Mouse (Mus musculus) left cerebral cortex, adult 2 months (tissue): ENCODE measurements around the gene Pbx1. TPM values are rescaled to one million over a fixed set of nuclear protein-coding genes. Genes with fewer than 3 reads are reported as not detected.
A peak's percentile ranks its signal among the peaks of the same experiment; 100 is the strongest.
"Not testable (repeated sequence)": the region's sequence is repeated elsewhere in the genome, so short reads cannot be mapped to it uniquely, and the experiment has no call there.

Experiments used
- DNase-seq, 2 experiments: peaks; one replicate each; pipeline ENCODE4 v3.0.0; 2021 to 2022; ENCODE audit warnings: low spot score in 2 of 2, mixed read lengths in 1 of 2; ENCODE audit errors: extremely low spot score in 1 of 2
- H3K27ac ChIP-seq: fragments of 200-600 bp; 2 replicates; pipeline ENCODE4 v1.8.1; 2022
- H3K4me3 ChIP-seq: fragments of 200-600 bp; 2 replicates; pipeline ENCODE4 v1.8.1; 2022
- CTCF ChIP-seq: fragments of 200-600 bp; IDR thresholded peaks from 2 replicates; pipeline ENCODE4 v1.8.1; 2022; ENCODE audit warnings: antibody characterized with exemption, mild to moderate bottlenecking, moderate library complexity
- intact Hi-C: fragments of 180-260 bp; cut with DNase I; formaldehyde crosslinking; loops from one replicate; pipeline ENCODE4 v1.15.1; 2025
- long read RNA-seq, 2 experiments: library from polyadenylated mRNA; stranded (forward); transcript quantifications; one replicate each; pipeline ENCODE4 v2.0.0; 2021; ENCODE audit warnings: borderline mapping rate in 2 of 2
- total RNA-seq, 2 experiments: library from RNA; stranded (reverse); gene quantifications; 2 replicates each; pipeline ENCODE4 v1.2.3; 2021

Pbx1 gene
- total RNA-seq = 100 to 1,000 TPM; 140 to 143 TPM
- long read RNA-seq, experiment 1, partial matches to known transcripts = 24 of 36 reads
- long read RNA-seq, experiment 1, other reads (novel, unspliced or antisense) = 12 of 36 reads
- long read RNA-seq, experiment 2, partial matches to known transcripts = 10 of 21 reads
- long read RNA-seq, experiment 2, other reads (novel, unspliced or antisense) = 11 of 21 reads

DNA sequence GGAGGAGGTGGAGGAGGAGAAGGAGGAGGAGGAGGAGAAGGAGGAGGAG is at the start of gene Pbx1:
Pbx1 (minus strand) TSS at position 39 of the 49 bp plus-strand sequence.
- intact Hi-C loops = loop anchor here (2.0 to 5.0 kb wide), 5 partner anchors 217 to 1025 kb away; no protein-coding TSS in a partner anchor
- peak within 1 kb of the TSS; percentile 96 for H3K27ac ChIP-seq
- H3K4me3 ChIP-seq = peak within 1 kb of the TSS; percentile 90
- DNase-seq = not testable (repeated sequence)

DNA sequence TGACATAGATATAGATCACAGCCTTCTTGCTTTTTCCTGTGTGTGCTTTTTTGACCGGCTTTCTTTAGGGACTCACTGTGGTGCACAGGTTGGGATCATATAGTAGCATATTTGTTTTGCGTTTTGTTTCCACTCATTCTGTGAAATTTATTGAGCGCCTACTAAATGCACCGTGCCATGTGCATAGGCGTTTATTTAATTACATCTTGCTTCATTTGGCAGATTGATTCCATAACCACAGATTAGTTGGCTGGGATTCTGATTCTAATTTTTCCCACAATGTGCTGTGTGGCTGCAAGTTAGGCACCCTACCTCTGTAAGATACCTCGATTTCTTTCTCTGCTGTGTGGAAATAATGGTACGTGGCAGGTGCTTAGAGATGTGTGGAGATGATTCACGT is 47.6 kb upstream of the Pbx1 start:
- TF ChIP-seq CTCF = no peak
- intact Hi-C loops = no loop called here
- Histone ChIP-seq H3K4me3 (no peak overlapping the region), H3K27ac (no peak overlapping the region)
- DNase-seq = no peak

- H3K4me3 ChIP-seq = no peak overlapping the region
- TF ChIP-seq CTCF = peak; percentile 7
- intact Hi-C loops = no loop called here
- H3K27ac ChIP-seq = no peak overlapping the region
- no peak for DNase-seq
These were observed 46.8 kb upstream of the Pbx1 start for GRCm38 (mm10) chr1:168478829-168479228.

- no peak for DNase-seq
- no peak overlapping the region for H3K4me3 ChIP-seq
- no peak overlapping the region for H3K27ac ChIP-seq
- TF ChIP-seq CTCF = no peak
- intact Hi-C loops = no loop called here
These were observed 44.8 kb upstream of the Pbx1 start for GRCm38 (mm10) chr1:168476917-168477316.

DNA sequence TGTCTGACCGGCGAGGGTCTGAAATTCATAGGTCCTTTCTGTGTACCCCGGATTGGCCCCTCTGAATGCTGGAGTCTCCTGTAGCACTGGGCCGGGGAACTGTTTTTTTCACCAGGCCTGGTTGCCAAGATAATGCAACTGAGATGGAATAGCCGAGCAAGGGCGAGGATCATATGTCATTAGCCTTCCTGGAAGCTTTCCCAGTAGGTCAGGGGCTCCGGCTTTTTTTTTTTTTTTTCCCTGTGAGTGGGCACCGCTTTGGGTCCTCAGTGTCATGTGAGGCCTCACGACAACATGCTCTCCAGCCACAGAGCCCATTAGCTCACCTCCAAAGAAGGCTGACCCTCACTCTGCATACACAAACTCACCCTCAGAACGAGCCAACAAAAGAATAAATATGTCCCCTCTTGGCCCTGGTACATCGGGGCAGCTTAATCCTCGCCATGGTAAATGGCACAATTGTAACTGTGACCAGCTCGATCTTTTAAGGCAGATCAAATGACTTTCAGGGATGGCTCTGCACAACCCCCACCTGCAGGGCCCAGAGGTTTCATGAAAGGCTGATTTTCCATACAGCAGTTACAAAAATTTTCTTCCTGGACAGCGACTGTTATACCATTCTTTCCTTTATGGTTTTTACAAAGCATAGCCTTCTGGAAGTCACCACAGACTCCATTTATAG is 44.3 kb upstream of the Pbx1 start:
- intact Hi-C loops = no loop called here
- Histone ChIP-seq H3K27ac (no peak overlapping the region), H3K4me3 (no peak overlapping the region)
- no peak for TF ChIP-seq CTCF
- no peak for DNase-seq

DNA sequence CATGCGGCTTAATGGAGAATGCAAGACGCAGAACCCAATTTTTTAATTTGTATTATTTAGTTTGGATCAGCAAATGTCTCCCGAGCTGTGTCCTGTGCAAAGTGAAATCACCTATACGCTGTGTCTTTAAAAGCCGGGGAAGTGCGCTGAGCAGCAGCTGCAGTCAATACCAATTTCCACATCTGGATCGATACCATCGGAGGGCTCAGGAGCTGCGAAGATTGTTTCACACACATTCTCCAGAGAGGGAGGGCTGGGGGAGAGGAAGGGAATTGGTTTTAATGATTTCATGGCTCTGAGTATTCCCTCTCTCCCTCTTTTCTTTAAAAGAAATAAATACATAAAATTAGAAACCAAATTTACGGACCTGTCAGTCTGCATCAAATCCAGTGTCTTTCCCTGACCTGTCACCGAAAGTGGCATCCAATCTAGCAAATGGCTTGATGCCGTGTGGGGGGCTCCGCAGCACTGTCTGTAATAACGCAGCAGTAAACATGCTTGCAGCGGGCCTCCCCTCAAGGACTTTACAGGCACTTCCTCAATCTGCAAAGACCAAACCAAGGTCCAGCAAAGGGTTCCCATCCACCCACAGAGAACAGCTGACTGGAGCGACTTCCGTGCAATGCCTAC is 43.6 kb upstream of the Pbx1 start:
- intact Hi-C loops = no loop called here
- no peak for DNase-seq
- no peak for TF ChIP-seq CTCF
- Histone ChIP-seq H3K27ac (no peak overlapping the region), H3K4me3 (no peak overlapping the region)

DNA sequence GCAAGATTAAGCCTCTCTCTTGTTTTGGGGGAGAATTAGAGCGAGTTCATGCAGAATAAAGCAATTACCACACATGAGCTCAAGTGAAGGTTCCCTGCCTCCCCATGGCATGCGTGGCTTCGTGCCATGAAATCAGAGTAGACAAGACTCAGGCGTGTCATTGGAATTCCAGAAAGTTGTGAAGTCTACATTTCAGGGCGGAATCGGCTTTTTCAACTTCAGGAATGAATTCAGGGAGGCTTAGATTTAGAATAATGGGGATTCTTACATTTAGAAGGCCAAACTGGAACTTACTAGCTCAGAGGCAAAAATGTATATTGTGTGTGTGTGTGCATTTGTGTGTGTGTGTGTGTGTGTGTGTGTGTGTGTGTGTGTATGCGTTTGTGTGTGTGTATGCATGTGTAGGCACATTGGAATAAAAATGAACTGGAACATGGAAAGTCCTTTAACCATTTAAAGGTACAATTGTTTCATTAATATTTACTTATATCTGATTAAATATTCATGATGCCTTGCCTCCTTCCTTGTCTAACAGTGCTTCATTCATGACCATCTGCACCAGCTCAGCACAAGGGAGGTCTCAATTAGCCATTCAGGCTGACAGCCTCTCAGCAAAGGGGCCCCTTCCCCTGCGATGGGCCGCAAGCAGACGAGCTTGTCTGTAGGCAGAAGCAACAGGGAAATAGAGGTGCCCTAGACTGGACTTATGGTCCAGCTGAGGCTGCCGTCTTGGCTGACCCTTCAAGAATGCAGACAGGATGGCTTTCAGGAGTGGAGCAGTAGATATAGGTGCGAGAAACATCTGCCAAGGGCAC is 41.4 kb upstream of the Pbx1 start:
- no peak for DNase-seq
- TF ChIP-seq CTCF = no peak
- intact Hi-C loops = loop anchor here (5.0 kb wide), 1 partner anchor 69 kb away; no protein-coding TSS in a partner anchor
- Histone ChIP-seq H3K4me3 (no peak overlapping the region), H3K27ac (no peak overlapping the region)

DNA sequence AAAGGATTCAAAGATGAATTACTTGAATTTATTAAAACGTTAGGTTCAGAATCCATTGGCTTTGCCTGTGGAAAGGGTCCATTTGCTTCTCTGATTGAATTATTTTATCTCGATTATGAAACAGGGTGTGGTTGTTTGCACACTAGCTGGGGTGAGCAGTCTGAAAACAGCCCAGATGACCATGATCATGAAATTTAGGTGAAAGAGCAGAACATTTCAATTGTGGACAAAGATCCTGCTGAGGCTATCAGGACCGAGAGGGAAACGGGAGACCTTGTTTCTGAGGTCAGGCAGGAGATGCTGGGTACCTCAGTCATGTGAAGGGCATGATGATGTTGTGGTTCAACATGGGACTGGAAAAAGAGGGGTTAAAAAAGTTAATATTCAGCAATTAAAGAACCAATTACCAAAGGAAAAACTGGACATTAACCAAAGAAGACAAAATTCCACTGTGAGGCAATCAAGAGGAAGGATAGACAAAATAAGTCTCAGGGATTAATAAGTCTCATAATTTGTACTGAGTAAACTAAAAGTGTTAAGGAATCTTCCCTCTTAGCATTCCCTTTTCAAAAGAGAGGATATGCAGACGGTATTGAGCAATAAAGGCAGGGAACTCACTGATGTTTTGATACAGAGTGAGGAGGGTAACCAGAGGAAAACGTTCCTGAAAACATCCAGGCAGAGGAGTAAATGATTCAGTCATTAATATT is 40.6 kb upstream of the Pbx1 start:
- H3K4me3 ChIP-seq = no peak overlapping the region
- no peak for DNase-seq
- H3K27ac ChIP-seq = no peak overlapping the region
- intact Hi-C loops = loop anchor here (5.0 kb wide), 1 partner anchor 70 kb away; no protein-coding TSS in a partner anchor
- TF ChIP-seq CTCF = no peak

DNA sequence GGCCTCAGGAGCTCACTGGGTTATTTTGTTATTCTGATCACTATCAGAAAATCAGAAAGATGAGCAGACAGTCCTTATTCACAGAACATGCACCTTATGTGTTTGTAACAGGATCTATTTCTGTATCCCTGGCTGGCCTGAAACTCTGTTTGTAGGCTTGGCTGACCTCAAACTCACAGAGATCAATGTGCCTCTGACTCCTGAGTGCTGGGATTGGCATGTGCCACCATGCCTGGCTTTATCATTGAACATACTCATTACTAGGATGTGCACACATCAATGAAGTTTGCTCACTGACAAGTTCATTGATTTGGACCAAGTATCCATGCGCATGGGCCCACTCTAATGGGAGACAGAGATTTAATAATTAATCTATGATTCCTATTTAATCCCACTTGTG is 27.4 kb upstream of the Pbx1 start:
- intact Hi-C loops = no loop called here
- no peak for TF ChIP-seq CTCF

GRCm38 (mm10) chr1:168457191-168457747 is 25.2 kb upstream of the Pbx1 start:
- intact Hi-C loops = no loop called here

More for the DNA sequence above, 27.4 kb upstream of the Pbx1 start:
- DNase-seq = no peak
- H3K27ac ChIP-seq = no peak overlapping the region
- H3K4me3 ChIP-seq = no peak overlapping the region

GRCm38 (mm10) chr1:168455178-168455577 is 23.1 kb upstream of the Pbx1 start:
- Histone ChIP-seq H3K4me3 (no peak overlapping the region), H3K27ac (no peak overlapping the region)
- DNase-seq = no peak
- intact Hi-C loops = no loop called here
- no peak for TF ChIP-seq CTCF

More at GRCm38 (mm10) chr1:168457191-168457747, 25.2 kb upstream of the Pbx1 start:
- Histone ChIP-seq H3K27ac (no peak overlapping the region), H3K4me3 (no peak overlapping the region)
- TF ChIP-seq CTCF = no peak
- no peak for DNase-seq
